In genomic region chr12:35966098-35966767, GRCm38 (mm10) we compare ENCODE assay signal across 21 mouse cellular contexts. TPM values are rescaled to one million over a fixed set of nuclear protein-coding genes. Genes with fewer than 3 reads are reported as not detected.
DNase-seq lines count a peak whose midpoint lies in the region; ATAC-seq and TF ChIP-seq lines count a peak whose summit lies in the region.
"Had no signal": no experiment of that assay in that cellular context is flagged by ENCODE, and none has a peak within 500 bp of the region (broad histone marks: within the 10 kb centered on the region; RNA-seq: fewer than 3 reads in every experiment).

No protein-coding gene starts in this region.

- H3K36me3 ChIP-seq in kidney, embryonic 15.5 days, result no peaks in the 10 kb centered on the region
- no peaks in the 10 kb centered on the region for H3K36me3 ChIP-seq in kidney, adult 2 months (ENCODE audit: control insufficient read depth, insufficient read depth, low read length)
- no peaks in the 10 kb centered on the region for H3K36me3 ChIP-seq in liver, embryonic 14.5 days (replicated peaks; ENCODE audit: control insufficient read depth, insufficient read depth, low read depth)
- no peaks in the 10 kb centered on the region for H3K36me3 ChIP-seq in midbrain, embryonic 16.5 days (ENCODE audit: control insufficient read depth, insufficient read depth, low read length)
- H3K36me3 ChIP-seq in limb, embryonic 10.5 days, result no peaks in the 10 kb centered on the region
- H3K36me3 ChIP-seq: forebrain, embryonic 12.5 days; neural tube, embryonic 15.5 days had no signal

- no peak for TF ChIP-seq CTCF in kidney, adult 2 months (conservative IDR thresholded peaks at IDR 0.05; ENCODE audit: insufficient read depth, insufficient read length, low read depth, low read length)
- no peak for TF ChIP-seq CTCF in liver, embryonic 14.5 days (IDR thresholded peaks at IDR 0.05; ENCODE audit: low read depth)

- ATAC-seq in kidney, embryonic 15.5 days (replicated peaks; ENCODE audit: low FRiP score), result 0 out of 2 replicates have a peak, but pooled peaks have one; percentile 36
- peak; percentile 76 for ATAC-seq in liver, embryonic 14.5 days (ENCODE audit: insufficient read depth)
- no peak for ATAC-seq in midbrain, embryonic 16.5 days
- ATAC-seq: activated CD4-positive, CD25-positive, alpha-beta regulatory T cell, adult 4 months had no signal

- TF ChIP-seq EP300 in liver, embryonic 14.5 days (IDR thresholded peaks at IDR 0.05; ENCODE audit: low read depth), result peak; percentile 58

- H3K27me3 ChIP-seq in kidney, embryonic 15.5 days, result no peaks in the 10 kb centered on the region
- no peaks in the 10 kb centered on the region for H3K27me3 ChIP-seq in kidney, adult 2 months (replicated peaks; ENCODE audit: control insufficient read depth, insufficient read depth, low read length)
- no peaks in the 10 kb centered on the region for H3K27me3 ChIP-seq in liver, embryonic 14.5 days (ENCODE audit: control insufficient read depth, insufficient read depth, low read length)
- H3K27me3 ChIP-seq in midbrain, embryonic 16.5 days (ENCODE audit: control insufficient read depth, insufficient read depth, low read depth, low read length), result no peaks in the 10 kb centered on the region
- no peaks in the 10 kb centered on the region for H3K27me3 ChIP-seq in limb, embryonic 10.5 days (ENCODE audit: low read depth, poor library complexity, severe bottlenecking)
- H3K27me3 ChIP-seq: forebrain, embryonic 12.5 days; megakaryocyte, embryonic 14.5 days; neural tube, embryonic 15.5 days had no signal

- H3K9me3 ChIP-seq in kidney, embryonic 15.5 days (replicated peaks), result no peaks in the 10 kb centered on the region; the same call in 1 of the 2 replicates
- no peaks in the 10 kb centered on the region for H3K9me3 ChIP-seq in liver, embryonic 14.5 days (ENCODE audit: control insufficient read depth, low read length)
- no peaks in the 10 kb centered on the region for H3K9me3 ChIP-seq in midbrain, embryonic 16.5 days (replicated peaks; ENCODE audit: control insufficient read depth, low read length, poor library complexity, severe bottlenecking)
- H3K9me3 ChIP-seq in limb, embryonic 10.5 days (replicated peaks), result no peaks in the 10 kb centered on the region
- H3K9me3 ChIP-seq: forebrain, embryonic 12.5 days; megakaryocyte, embryonic 14.5 days; neural tube, embryonic 15.5 days had no signal

- no peak overlapping the region for H3K4me3 ChIP-seq in kidney, embryonic 15.5 days (replicated peaks)
- no peak overlapping the region for H3K4me3 ChIP-seq in kidney, adult 2 months (ENCODE audit: insufficient read depth, low read depth, low read length)
- H3K4me3 ChIP-seq in liver, embryonic 14.5 days (ENCODE audit: insufficient read depth in 1 of 2, low read depth in 2 of 2, low read length in 2 of 2), result no peak overlapping the region
- H3K4me3 ChIP-seq in midbrain, embryonic 16.5 days (ENCODE audit: low read depth, low read length), result no peak overlapping the region
- no peak overlapping the region for H3K4me3 ChIP-seq in limb, embryonic 10.5 days
- H3K4me3 ChIP-seq: forebrain, embryonic 12.5 days; heart, adult 2 months; megakaryocyte, embryonic 14.5 days; neural tube, embryonic 15.5 days had no signal

- 38% methylated on average over 7 of the region's 7 CpGs for WGBS in kidney, embryonic 15.5 days
- WGBS in kidney, adult 2 months, result 54% methylated on average over 7 of the region's 7 CpGs
- 29% methylated on average over 7 of the region's 7 CpGs for WGBS in liver, embryonic 14.5 days (ENCODE audit: insufficient replicate concordance)
- WGBS in midbrain, embryonic 16.5 days, result 74% methylated on average over 7 of the region's 7 CpGs
- WGBS in limb, embryonic 10.5 days, result 63% methylated on average over 7 of the region's 7 CpGs

- H3K4me1 ChIP-seq in kidney, embryonic 15.5 days, result no peaks in the 10 kb centered on the region
- no peaks in the 10 kb centered on the region for H3K4me1 ChIP-seq in kidney, adult 2 months (ENCODE audit: control insufficient read depth, insufficient read depth, low read length)
- peaks cover 0 to 7% of the 10 kb centered on the region in 2 experiments; a peak in 1 of 4 replicates for H3K4me1 ChIP-seq in liver, embryonic 14.5 days (replicated peaks; ENCODE audit: control insufficient read depth in 2 of 2, insufficient read depth in 2 of 2, low read length in 1 of 2)
- no peaks in the 10 kb centered on the region for H3K4me1 ChIP-seq in midbrain, embryonic 16.5 days (ENCODE audit: control insufficient read depth, insufficient read depth, low read length)
- no peaks in the 10 kb centered on the region for H3K4me1 ChIP-seq in limb, embryonic 10.5 days
- H3K4me1 ChIP-seq: forebrain, embryonic 12.5 days; neural tube, embryonic 15.5 days had no signal

- no peak for DNase-seq in kidney, adult 2 months
- peak; percentile 8 for DNase-seq in induced T-regulatory cell, adult 2 months (ENCODE audit: low read depth)
- DNase-seq in liver, embryonic 14.5 days (ENCODE audit: low read depth in 3 of 3, low spot score in 3 of 3), result peak; percentile 17 to 23 (median 22)
- no peak for DNase-seq in left cerebral cortex, adult 18-20 months (ENCODE audit: low spot score in 2 of 2)
- DNase-seq in adrenal gland, postnatal 36 days, result no peak
- DNase-seq in limb, embryonic 10.5 days (ENCODE audit: low spot score), result no peak
- DNase-seq: cerebellum, postnatal 10 days; heart, adult 2 months; layer of hippocampus, adult 9-11 months; thymus, adult 18-20 months had no signal

- H3K4me2 ChIP-seq in kidney, embryonic 15.5 days, result no peak overlapping the region
- peak overlapping the region; percentile 21 for H3K4me2 ChIP-seq in liver, embryonic 14.5 days (ENCODE audit: low read depth)
- no peak overlapping the region for H3K4me2 ChIP-seq in midbrain, embryonic 16.5 days (ENCODE audit: low read length)
- H3K4me2 ChIP-seq: forebrain, embryonic 12.5 days; hindbrain, embryonic 14.5 days; neural tube, embryonic 15.5 days had no signal

- no peak overlapping the region for H3K27ac ChIP-seq in kidney, embryonic 15.5 days
- no peak overlapping the region for H3K27ac ChIP-seq in kidney, adult 2 months (ENCODE audit: insufficient read depth, low read depth, low read length)
- H3K27ac ChIP-seq in liver, embryonic 14.5 days, result no peak overlapping the region
- H3K27ac ChIP-seq in midbrain, embryonic 16.5 days (ENCODE audit: low read length), result no peak overlapping the region
- no peak overlapping the region for H3K27ac ChIP-seq in limb, embryonic 10.5 days
- H3K27ac ChIP-seq: forebrain, embryonic 12.5 days; heart, adult 2 months; hindbrain, embryonic 14.5 days; kidney, postnatal 0 days; neural tube, embryonic 15.5 days had no signal

- H3K9ac ChIP-seq in kidney, embryonic 15.5 days, result no peak overlapping the region
- H3K9ac ChIP-seq in liver, embryonic 14.5 days (replicated peaks), result no peak overlapping the region
- no peak overlapping the region for H3K9ac ChIP-seq in midbrain, embryonic 16.5 days (ENCODE audit: low read depth, low read length)
- H3K9ac ChIP-seq: forebrain, embryonic 12.5 days; hindbrain, embryonic 14.5 days; neural tube, embryonic 15.5 days had no signal

- TF ChIP-seq POLR2A in kidney, adult 2 months (IDR thresholded peaks at IDR 0.05; ENCODE audit: low read depth, low read length), result no peak

RNA-seq across cellular contexts. Expression of gene Agr2, which starts 26.5 kb away (rescaled TPM):
- polyA plus RNA-seq in kidney, embryonic 15.5 days (2015; fragmentation: Nextera tagmentation; extraction: Ambion mirVana), result 1.4 and 31.8 TPM in 2 replicates
- polyA plus RNA-seq in kidney, adult 2 months (2012; rRNA removed), result not detected in 2 replicates
- polyA plus RNA-seq in liver, embryonic 14.5 days (2012; rRNA removed), result 0.07 and 0.09 TPM in 2 replicates
- not detected in 2 replicates for polyA plus RNA-seq in liver, embryonic 14.5 days (2014; fragmentation: Nextera tagmentation; extraction: Ambion mirVana)
- not detected for total RNA-seq in left cerebral cortex, adult 18-20 months (2021)
- 0.23 TPM in 1 of 2 replicates, not detected in the other for polyA plus RNA-seq in midbrain, embryonic 16.5 days (2015; fragmentation: Nextera tagmentation; extraction: Ambion mirVana)
- not detected for total RNA-seq in adrenal gland, postnatal 36 days (2021)
- polyA plus RNA-seq in limb, embryonic 10.5 days (2016; fragmentation: Nextera tagmentation; extraction: Ambion mirVana), result not detected in 2 replicates
- total RNA-seq: heart, adult 2 months; left cerebral cortex, postnatal 14 days had no signal
- polyA plus RNA-seq: activated CD4-positive, CD25-positive, alpha-beta regulatory T cell, adult 4 months; embryonic facial prominence, embryonic 11.5 days; heart, postnatal 0 days; hindbrain, embryonic 14.5 days; neural tube, embryonic 15.5 days had no signal

RNA-seq across cellular contexts. Expression of gene Agr3, which starts 40.8 kb away (rescaled TPM):
- polyA plus RNA-seq in kidney, embryonic 15.5 days (2015; fragmentation: Nextera tagmentation; extraction: Ambion mirVana), result not detected in 2 replicates
- polyA plus RNA-seq in kidney, adult 2 months (2012; rRNA removed), result not detected in 2 replicates
- not detected in 2 replicates for polyA plus RNA-seq in liver, embryonic 14.5 days (2012; rRNA removed)
- not detected in 2 replicates for polyA plus RNA-seq in liver, embryonic 14.5 days (2014; fragmentation: Nextera tagmentation; extraction: Ambion mirVana)
- total RNA-seq in left cerebral cortex, adult 18-20 months (2021), result not detected
- polyA plus RNA-seq in midbrain, embryonic 16.5 days (2015; fragmentation: Nextera tagmentation; extraction: Ambion mirVana), result not detected in 2 replicates
- total RNA-seq in adrenal gland, postnatal 36 days (2021), result not detected
- polyA plus RNA-seq in limb, embryonic 10.5 days (2016; fragmentation: Nextera tagmentation; extraction: Ambion mirVana), result not detected in 2 replicates
- total RNA-seq: heart, adult 2 months; left cerebral cortex, postnatal 14 days had no signal
- polyA plus RNA-seq: activated CD4-positive, CD25-positive, alpha-beta regulatory T cell, adult 4 months; heart, postnatal 0 days; kidney, postnatal 0 days had no signal

Comparison
In these comparisons a context has a peak if more than half of its experiments do, and no peak if none do; other contexts are left out.
1. DNase-seq: peak in induced T-regulatory cell, adult 2 months (single experiment) and liver, embryonic 14.5 days (3 of 3); none in kidney, adult 2 months (single experiment), left cerebral cortex, adult 18-20 months (0 of 2), adrenal gland, postnatal 36 days (0 of 2) and limb, embryonic 10.5 days (single experiment).